Mouse (Mus musculus) CH12.LX (cell line): ENCODE results near the gene Aurka.
A peak's percentile ranks its signal among the peaks of the same experiment; 100 is the strongest.

Source experiments
- CTCF ChIP-seq, 2 experiments: IDR thresholded peaks in 1 of 2; conservative IDR thresholded peaks in 1 of 2; 2 replicates each; pipeline ENCODE4 v1.5.1; 2011 to 2012; ENCODE audit warnings: low read depth in 2 of 2, low read length in 2 of 2, improper control_type of control experiment in 1 of 2, inconsistent platforms in 1 of 2, mild to moderate bottlenecking in 1 of 2, moderate library complexity in 1 of 2
- EP300 ChIP-seq: IDR thresholded peaks from 2 replicates; pipeline ENCODE4 v1.6.1; 2011; ENCODE audit warnings: low read length, improper control_type of control experiment
- ETS1 ChIP-seq: conservative IDR thresholded peaks from 2 replicates; pipeline ENCODE4 v1.6.1; 2012; ENCODE audit warnings: low read depth, mild to moderate bottlenecking, inconsistent platforms, low read length, improper control_type of control experiment, moderate library complexity
- HCFC1 ChIP-seq: IDR thresholded peaks from 2 replicates; pipeline ENCODE4 v1.6.1; 2012; ENCODE audit warnings: low read depth, mild to moderate bottlenecking, inconsistent platforms, low read length, improper control_type of control experiment
- IRF4 ChIP-seq: IDR thresholded peaks from 2 replicates; pipeline ENCODE4 v1.6.1; 2014; ENCODE audit warnings: low read depth, mild to moderate bottlenecking, inconsistent platforms, low read length, improper control_type of control experiment
- KAT2A ChIP-seq: IDR thresholded peaks from 2 replicates; pipeline ENCODE4 v1.6.1; 2012; ENCODE audit warnings: low read length, improper control_type of control experiment, inconsistent platforms; ENCODE audit not compliant: insufficient replicate concordance
- MYC ChIP-seq: IDR thresholded peaks from 2 replicates; pipeline ENCODE4 v1.6.1; 2011; ENCODE audit warnings: low read depth, mild to moderate bottlenecking, improper control_type of control experiment, low read length
- NRF1 ChIP-seq: IDR thresholded peaks from 2 replicates; pipeline ENCODE4 v1.6.1; 2014; ENCODE audit warnings: low read depth, mild to moderate bottlenecking, inconsistent platforms, low read length, improper control_type of control experiment, moderate library complexity
- POLR2A ChIP-seq: IDR thresholded peaks from 2 replicates; pipeline ENCODE4 v1.6.1; 2011; ENCODE audit warnings: low read depth, mild to moderate bottlenecking, improper control_type of control experiment, low read length
- POLR2AphosphoS2 ChIP-seq: IDR thresholded peaks from 2 replicates; pipeline ENCODE4 v1.6.1; 2011; ENCODE audit warnings: low read depth, low read length, improper control_type of control experiment
- RAD21 ChIP-seq: IDR thresholded peaks from 2 replicates; pipeline ENCODE4 v1.6.1; 2011; ENCODE audit warnings: low read depth, mild to moderate bottlenecking, low read length, improper control_type of control experiment, moderate library complexity
- ZMIZ1 ChIP-seq: IDR thresholded peaks from 2 replicates; pipeline ENCODE4 v1.6.1; 2012; ENCODE audit warnings: low read depth, mild to moderate bottlenecking, inconsistent platforms, low read length, improper control_type of control experiment

- peak; percentile 28 to 89; a peak in 3 of 4 replicates for TF ChIP-seq CTCF (conservative IDR thresholded peaks at IDR 0.05 in 1 of 2, IDR thresholded peaks at IDR 0.05 in 1 of 2; ENCODE audit: low read depth in 2 of 2, low read length in 2 of 2)
- TF ChIP-seq EP300: no peak
- peak; percentile 95 for TF ChIP-seq RAD21
- no peak for TF ChIP-seq ETS1
- no peak for TF ChIP-seq POLR2A
- no peak for TF ChIP-seq IRF4
- TF ChIP-seq ZMIZ1: no peak
- TF ChIP-seq KAT2A: no peak
- no peak for TF ChIP-seq HCFC1
- no peak for TF ChIP-seq POLR2AphosphoS2
- TF ChIP-seq MYC: no peak
- no peak for TF ChIP-seq NRF1
These were observed 8.0 kb upstream of the Aurka start for GRCm38 (mm10) chr2:172378332-172378731.
